Mouse (Mus musculus): ENCODE measurements around the gene Traf5.

Traf5 gene

DNA sequence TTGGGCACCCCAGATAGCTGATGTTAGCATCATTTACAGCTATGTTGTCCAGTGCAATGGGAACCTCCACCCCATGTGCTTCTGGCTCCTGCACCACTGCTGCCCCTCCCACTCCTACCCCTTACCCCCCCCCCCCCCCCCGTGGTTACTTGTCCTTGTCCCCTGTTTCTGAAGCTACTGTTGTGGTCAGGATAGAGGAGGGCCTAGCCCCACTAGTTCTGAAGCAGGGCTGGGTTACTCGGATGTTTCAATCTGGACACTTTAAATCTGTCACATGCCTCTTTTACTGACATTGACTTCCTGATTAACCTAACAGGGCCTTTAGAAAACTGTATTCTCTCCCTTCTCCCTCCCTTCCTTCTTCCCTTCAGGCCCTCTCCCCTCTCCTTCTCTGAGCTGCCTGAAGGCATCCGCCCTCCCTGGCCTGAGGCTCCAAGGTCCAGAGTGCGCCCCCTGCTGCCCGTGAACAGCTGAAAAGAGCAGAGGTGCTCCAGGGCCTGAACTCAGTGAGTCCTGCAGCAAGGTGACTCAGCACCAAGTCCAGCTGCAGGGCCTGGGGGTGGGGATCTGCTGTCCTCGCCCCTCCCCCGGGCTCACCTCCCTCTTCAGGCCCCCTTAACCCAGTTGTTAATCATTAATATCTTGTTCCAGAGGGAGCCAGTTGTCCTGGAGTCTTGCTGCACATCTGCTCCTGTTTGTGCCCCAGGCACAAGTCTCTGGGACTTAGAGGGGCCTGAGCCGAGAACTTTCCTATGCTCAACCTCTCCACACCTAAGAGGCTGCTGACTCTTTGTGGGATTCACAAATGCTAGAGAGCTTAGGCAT, 128.2 kb downstream of the Traf5 start:
- peak; percentile 69 to 87 for DNase-seq

DNA sequence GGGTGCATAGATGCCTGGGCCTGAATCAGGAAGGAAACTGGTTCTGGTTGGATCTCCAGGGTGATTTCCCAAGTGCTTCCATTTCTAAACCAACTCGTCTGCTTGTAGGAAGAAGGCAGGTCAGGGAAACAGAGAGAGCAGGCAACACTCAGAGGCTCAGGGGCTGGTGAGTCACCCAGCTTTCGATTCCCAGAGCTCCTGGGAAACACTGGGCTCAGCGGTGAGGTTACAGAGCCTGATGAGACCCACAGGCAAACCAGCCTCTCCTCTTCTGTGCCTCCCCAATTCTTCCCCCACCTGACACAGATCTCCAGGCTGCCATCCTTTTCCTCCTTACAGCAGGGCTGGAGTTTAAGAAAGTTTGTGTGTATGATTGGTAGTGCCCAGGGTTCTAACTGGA, 128.9 kb downstream of the Traf5 start:
- no peak for DNase-seq

DNA sequence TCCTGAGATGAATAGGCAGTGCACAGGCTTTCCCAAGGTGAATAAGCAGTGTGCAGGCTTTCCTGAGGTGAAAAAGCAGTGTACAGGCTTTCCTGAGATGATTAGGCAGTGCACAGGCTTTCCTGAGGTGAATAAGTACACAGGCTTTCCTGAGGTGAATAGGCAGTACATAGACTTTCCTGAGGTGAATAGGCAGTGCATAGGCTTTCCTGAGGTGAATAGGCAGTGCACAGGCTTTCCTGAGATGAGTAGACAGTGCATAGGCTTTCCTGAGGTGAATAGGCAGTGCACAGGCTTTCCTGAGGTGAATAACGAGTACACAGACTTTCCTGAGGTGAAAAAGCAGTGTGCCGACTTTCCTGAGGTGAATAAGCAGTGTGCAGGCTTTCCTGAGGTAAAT, 131.4 kb downstream of the Traf5 start:
- no peak for DNase-seq

DNA sequence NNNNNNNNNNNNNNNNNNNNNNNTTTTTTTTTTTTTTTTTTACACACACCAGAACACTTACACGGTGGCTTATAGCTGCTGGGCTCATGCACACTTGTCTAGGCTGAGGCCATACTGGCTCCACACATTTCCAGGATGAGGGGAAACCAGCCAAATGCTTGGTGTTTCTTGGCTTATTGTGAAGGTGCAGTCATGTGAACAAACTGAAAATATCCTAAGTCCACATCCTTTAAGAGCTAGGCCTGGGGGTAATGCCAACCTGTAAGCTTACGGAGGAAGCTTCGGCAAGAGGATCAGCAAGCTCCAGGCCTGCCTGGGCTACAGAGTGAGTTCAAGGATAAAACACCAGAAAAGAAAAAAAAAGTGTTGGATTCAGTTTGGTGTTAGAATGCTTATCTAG, 135.0 kb downstream of the Traf5 start:
- no peak for DNase-seq

DNA sequence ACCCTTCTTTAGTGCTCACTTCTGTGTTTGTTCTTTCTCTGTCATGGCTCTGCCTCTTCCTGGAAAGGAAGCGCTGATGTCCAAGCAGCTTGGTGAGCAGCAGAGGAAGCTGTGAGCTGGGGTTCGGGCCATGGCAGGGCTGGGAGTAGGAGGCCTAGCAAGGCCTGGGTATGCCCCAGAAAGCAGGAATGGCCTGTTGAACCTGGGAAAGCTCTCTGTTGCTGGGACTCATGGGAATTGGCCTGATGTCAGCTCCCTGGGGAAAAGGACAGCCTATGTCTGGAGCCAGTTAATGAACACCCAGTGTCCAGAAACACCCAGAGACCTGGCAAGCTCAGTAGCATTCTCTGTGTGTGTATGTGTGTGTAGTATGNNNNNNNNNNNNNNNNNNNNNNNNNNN, 135.5 kb downstream of the Traf5 start:
- no peak for DNase-seq

DNA sequence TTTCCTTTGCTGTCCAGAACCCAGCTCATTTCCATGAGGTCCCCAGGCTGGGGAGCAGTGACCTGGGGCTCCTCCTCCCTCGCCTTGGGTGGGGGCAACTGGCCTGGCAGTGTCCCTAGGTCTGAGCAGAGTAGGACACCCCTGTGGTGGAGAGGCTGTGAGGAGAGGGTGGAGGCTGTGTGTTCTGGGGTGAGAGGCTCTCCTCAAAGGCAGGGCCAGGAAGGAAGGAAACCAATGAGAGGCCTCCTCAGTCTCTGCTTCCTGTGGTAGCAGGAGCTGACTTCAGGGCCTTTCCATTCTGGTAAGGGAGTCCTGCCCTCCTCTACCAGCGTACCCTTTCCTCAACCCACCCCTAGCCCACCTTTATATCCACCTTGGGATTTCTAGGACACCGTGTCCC, 136.1 kb downstream of the Traf5 start:
- no peak for DNase-seq

DNA sequence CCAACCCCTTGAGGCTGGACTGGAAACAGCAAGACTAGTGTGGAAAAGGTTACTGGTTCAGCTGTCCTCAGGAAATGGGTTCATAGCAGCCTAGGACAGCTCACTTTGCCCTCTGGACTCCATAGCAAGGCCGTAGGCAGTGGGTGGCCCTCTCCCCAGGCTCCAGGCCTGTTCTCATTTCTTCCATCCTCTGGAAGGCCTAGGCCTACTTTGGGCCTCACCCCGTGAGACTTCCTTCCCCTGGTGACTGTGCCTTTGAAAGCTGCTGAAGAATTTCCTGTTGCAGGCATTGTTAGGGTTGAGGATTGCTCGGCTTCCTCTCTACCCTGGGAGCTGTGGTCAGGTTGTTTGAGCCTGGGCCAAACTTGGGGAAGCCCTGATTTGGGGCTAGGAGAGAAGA, 137.3 kb downstream of the Traf5 start:
- DNase-seq = no peak

DNA sequence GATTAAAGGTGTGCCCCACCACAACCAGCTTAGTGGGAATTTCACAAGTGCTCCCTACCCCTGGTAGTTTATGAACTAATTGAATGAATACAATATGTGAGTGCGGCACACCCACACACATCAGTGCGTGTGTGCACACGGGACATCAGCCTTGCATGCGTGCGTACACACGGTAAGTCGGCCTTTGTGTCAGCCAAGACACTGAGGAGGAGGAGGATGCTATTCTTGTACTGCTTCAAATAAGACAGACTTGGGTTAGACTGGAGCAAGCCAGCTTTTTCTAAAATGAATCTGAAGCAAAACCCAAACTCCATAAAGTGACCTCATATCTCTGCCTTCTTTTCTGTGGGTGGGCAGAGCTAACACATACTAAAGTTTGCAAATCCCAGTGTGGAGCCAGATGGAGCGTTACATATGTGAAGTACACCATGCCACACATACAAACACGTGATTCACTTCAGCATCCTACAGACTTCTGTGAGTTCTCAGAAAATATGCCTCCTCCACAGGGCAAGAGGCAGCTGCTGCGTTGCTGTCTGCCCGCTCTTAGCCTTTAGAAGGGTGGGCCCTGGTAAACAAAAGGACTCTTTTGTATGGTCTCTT, 139.5 kb downstream of the Traf5 start:
- no peak for DNase-seq

DNA sequence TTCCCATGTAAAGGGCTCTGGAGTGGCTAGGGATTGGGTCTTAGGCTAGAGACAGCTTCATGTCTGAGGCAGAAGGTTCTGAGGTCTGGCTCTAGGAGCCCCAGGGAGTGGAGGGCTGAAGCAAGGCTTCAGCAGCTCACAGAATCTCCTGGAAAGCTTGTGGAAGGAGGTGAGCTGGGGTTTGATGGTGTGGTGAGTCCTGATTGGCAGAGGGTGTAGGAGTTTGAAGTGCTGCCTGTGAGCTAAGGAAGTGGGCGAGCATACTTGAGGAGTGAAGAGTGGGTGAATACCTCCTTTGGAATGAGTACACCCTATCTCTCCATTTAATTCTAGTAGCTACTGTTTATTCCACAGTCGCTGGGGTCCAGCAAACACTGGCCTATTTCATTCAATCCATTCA, 141.7 kb downstream of the Traf5 start:
- no peak for DNase-seq

DNA sequence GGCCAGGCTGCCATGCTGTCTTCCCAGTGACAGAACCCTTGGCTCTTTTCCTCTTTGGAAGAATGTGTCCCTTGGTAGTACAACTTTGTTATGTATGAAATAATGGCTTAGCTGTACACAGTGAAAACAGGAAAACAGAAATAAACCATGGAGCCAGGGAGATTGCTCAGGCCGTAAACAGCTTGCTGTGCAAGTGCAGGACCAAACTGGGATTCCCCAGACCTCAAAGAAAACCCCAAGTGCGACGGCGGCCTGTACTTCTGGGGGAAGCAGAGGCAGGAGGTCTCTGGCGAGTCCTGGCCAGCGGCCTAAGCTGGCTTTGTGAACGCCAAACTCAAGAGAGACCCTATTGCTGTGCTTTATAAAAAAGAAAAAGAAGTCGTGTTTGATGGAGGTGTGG, 143.8 kb downstream of the Traf5 start:
- no peak for DNase-seq

DNA sequence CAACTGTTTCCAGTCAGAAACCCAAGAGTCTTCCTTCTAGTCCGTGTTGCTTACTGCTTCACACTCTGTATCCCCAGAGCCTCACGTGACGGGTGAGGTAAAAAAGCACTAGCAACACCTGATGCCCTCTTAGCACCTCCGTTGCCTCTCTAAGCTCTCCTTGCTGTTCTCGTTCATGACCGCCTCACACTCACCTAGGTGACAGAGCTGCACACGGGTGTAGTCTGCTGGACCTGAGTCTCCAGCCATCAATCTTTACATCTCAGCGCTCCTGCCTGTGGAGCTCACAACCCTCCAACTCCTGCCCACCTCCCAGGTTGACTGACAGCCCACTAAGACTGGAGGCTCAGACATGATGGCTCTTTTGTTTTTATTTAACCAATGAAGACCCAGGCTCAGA, 144.6 kb downstream of the Traf5 start:
- DNase-seq = no peak

Measured in spleen, adult 18-20 months (tissue).